Mouse (Mus musculus): ENCODE data around the gene Neil1. TPM values are rescaled to one million over a fixed set of nuclear protein-coding genes. Genes with fewer than 3 reads are reported as not detected.
A peak's percentile ranks its signal among the peaks of the same experiment; 100 is the strongest.

The Neil1 gene
- total RNA-seq, 2 experiments from 2014 or later, result 5.1 to 5.8 TPM

DNA sequence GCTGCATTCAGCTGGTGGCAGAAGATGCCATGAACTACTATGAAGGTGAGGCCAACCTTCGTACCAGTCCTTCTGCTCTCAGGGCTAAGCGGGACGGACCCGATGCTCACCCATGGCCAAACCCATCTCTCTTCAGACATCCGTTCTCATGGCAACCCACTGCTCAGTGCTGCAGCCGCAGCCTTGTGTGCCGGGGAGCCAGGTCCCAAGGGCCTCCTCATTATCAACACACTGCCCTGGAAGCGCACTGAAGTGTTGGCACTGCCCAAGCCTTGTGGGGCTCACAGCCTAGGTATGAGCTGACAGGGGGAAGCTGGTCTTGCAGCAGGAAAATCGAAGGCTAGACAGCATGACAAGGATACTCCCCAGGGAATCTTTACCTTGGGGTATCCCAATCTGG is 9.0 kb downstream of the Neil1 start:
- DNase-seq, result no peak

DNA sequence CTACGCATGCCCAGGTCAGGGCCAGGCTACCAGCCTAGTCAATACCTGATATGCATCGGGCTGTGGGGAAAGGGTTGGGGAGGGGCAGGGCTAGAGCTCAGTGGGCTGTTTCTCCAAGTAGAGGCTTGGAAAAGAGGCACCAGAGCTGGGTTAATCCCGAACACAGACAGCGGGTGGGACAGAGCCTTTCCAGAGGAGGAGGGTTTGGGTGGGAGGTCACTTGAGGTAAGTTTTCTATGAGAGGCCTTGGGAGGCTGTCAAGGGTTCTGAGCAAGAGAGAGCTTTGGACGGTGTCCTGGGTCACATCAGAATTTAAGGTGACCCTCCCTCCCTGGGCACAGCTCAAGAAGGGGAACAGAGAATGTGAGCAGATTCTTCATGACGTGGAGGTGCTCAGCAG is 9.6 kb downstream of the Neil1 start:
- no peak for DNase-seq

DNA sequence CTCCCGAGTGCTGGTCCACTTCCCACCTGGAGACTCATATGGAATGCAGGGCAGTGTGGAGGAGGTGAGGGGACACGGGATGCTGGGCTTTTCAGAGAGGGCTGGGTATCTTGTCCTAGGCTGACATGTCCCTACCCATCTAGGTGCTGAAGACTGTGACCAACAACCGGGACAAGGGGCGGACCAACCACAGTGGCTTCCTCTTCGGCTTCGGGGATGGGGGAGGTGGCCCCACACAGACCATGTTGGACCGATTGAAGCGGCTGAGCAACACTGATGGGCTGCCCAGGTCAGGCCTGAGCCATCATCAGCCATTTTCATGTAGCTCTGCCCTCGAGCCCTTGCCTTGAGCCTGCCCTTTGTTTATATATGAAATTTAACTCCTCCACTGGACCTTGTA is 10.3 kb downstream of the Neil1 start:
- DNase-seq, result no peak

DNA sequence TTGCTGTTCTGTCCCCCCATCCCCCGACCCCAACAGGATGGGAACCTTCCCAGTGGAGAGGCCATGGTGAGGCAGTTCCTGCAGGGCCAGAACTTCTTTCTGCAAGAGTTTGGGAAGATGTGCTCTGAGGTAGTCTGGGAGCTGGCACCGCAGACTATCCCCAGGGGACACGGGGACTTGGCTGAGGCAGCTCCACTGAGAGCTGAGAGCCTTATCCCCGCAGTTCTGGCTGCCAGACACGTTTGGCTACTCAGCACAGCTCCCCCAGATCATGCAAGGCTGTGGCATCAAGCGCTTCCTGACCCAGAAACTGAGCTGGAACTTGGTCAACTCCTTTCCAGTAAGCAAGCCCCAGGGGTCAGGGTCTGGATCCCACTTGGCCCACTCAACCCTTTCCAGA is 10.9 kb downstream of the Neil1 start:
- no peak for DNase-seq

DNA sequence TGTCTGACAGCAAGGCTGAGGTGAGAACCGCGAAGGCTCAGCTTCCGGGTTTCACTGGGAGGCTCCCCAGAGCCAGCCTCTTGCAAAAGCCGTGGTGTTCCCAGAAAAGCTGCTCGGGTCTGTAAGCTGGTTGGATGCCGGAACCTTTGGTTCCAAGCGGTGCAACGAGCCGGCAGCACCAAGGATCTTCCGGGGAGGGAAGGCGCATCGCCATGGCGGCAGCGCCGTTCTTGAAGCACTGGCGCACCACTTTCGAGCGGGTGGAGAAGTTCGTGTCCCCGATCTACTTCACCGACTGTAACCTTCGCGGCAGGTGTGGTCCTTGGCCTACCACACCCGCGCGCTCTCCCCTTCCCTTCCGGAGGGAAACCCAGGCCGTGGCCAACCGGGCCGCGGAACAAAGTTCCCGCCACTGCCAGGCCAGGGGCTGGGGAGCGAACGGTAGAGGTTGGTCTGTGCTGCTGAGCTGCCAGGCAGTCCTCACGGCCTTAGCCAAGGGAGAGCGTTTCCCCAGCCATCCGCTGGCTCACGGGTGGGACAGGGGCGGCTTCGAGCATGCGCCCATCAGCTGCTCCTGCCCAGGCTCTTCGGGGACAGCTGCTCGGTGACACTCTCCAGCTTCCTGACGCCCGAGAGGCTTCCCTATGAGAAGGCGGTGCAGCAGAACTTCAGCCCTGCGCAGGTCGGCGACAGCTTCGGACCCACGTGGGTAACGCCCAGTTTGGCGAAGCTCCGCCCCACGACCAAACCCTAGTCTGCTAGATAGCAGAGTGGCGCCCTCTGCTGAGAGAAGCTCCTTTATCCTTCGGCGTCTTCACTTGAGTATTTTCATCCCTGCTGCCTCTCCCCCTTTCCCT is 17.3 kb downstream of the Neil1 start, which contains the start of gene Man2c1:
Gene Man2c1 (plus strand): TSS at position 114 of the 857 bp plus-strand sequence.
- peak; percentile 90 for DNase-seq

DNA sequence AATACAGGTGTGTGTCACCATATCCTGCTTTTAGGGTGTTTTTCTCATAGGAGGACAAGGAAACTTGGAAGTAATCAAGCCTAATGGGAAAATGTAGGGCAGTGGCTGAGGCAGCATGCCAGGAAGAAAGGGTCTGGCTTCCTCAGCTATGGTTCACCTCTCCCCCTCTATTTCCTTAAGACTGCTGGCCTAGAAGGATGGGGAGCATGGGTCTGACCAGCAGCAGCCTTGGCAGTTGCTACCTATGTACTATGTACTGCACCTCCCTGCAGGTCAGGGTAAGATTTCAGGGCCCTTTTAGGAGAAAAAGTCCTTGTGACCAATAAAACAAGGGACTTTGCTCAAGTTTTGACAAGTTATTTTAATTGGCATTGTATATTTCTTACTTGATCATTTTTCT is 18.5 kb downstream of the Neil1 start:
- DNase-seq, result no peak

DNA sequence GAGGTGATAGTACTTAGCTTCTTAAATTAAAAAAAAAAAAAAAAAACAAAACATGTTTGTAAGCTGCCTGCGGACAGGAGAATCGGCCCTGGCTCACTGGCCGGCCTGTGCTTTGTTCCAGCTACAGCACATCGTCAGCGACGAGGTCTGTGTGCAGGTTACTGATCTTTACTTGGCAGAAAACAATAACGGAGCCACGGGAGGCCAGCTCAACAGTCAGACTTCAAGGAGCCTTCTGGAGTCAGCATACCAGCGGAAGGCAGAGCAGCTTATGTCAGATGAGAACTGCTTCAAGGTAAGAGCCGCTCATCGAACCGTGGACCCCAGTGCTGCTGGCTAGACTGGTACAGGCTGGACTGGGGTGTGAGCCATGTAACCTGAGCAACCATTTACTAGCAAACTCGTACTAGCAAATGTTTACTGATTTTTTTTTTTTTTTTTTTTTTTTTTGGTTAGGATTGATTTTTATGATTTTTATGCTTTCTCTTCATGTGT is 30.8 kb downstream of the Neil1 start:
- DNase-seq, result no peak

Other genes with a start within 250 kb of the Neil1 start
- 1 to 10 TPM; 3.4 to 5.4 TPM for gene Snx33, start 219.9 kb downstream of the Neil1 start, total RNA-seq (2021)
- gene Imp3, start 210.8 kb downstream of the Neil1 start, total RNA-seq (2021), result 10 to 100 TPM; 45.1 to 45.3 TPM
- gene Snupn, start 197.4 kb downstream of the Neil1 start, total RNA-seq (2021), result 1 to 10 TPM; 7.0 to 9.1 TPM
- 1 to 10 TPM; 4.4 to 5.4 TPM for gene Ptpn9, start 153.4 kb downstream of the Neil1 start, total RNA-seq (2021)
- 10 to 100 TPM; 12.5 to 19.6 TPM for gene Sin3a, start 76.3 kb downstream of the Neil1 start, total RNA-seq (2021)
- gene Man2c1, start 17.6 kb downstream of the Neil1 start, total RNA-seq (2021), result 10 to 100 TPM; 27.6 to 29.0 TPM
- 10 to 100 TPM; 19.3 to 25.9 TPM for gene Commd4, start 10.0 kb upstream of the Neil1 start, total RNA-seq (2021)
- not detected for gene Trcg1, start 88.3 kb upstream of the Neil1 start, total RNA-seq (2021)
- gene 1700017B05Rik, start 114.3 kb upstream of the Neil1 start, total RNA-seq (2021), result 1 to 10 TPM; 2.9 to 5.2 TPM

Measured in gastrocnemius, postnatal 25 days (tissue).